Mouse (Mus musculus) MEL (cell line): Measurements from ENCODE around the gene Fgfr2.

ENCODE experiments used
- CTCF ChIP-seq, 3 experiments: IDR thresholded peaks in 2 of 3; conservative IDR thresholded peaks in 1 of 3; 2 replicates each; pipeline ENCODE4 v1.5.1; 2011 to 2012; ENCODE audit warnings: low read length in 3 of 3, low read depth in 2 of 3, mild to moderate bottlenecking in 2 of 3, improper control_type of control experiment in 1 of 3, inconsistent platforms in 1 of 3, mixed read lengths in 1 of 3, moderate library complexity in 1 of 3; ENCODE audit not compliant: control insufficient read depth in 1 of 3, insufficient read depth in 1 of 3, poor library complexity in 1 of 3, severe bottlenecking in 1 of 3
- GABPA ChIP-seq: IDR thresholded peaks from 2 replicates; pipeline ENCODE4 v1.6.1; 2012; ENCODE audit warnings: low read depth, mild to moderate bottlenecking, inconsistent platforms, low read length, improper control_type of control experiment, moderate library complexity
- MYB ChIP-seq: IDR thresholded peaks from 2 replicates; pipeline ENCODE4 v1.6.1; 2011; ENCODE audit warnings: mild to moderate bottlenecking, low read depth, low read length, improper control_type of control experiment
- POLR2A ChIP-seq, 2 experiments: IDR thresholded peaks; 2 replicates each; pipeline ENCODE4 v1.6.1; 2011 to 2012; ENCODE audit warnings: low read length in 2 of 2, mild to moderate bottlenecking in 2 of 2, control low read depth in 1 of 2, improper control_type of control experiment in 1 of 2, low read depth in 1 of 2, moderate library complexity in 1 of 2; ENCODE audit not compliant: control insufficient read depth in 1 of 2, insufficient read depth in 1 of 2, poor library complexity in 1 of 2
- POLR2AphosphoS2 ChIP-seq: IDR thresholded peaks from 2 replicates; pipeline ENCODE4 v1.6.1; 2011; ENCODE audit warnings: low read length, improper control_type of control experiment
- ZMIZ1 ChIP-seq: IDR thresholded peaks from 2 replicates; pipeline ENCODE4 v1.6.1; 2012; ENCODE audit warnings: low read depth, mild to moderate bottlenecking, inconsistent platforms, low read length, improper control_type of control experiment, moderate library complexity

DNA sequence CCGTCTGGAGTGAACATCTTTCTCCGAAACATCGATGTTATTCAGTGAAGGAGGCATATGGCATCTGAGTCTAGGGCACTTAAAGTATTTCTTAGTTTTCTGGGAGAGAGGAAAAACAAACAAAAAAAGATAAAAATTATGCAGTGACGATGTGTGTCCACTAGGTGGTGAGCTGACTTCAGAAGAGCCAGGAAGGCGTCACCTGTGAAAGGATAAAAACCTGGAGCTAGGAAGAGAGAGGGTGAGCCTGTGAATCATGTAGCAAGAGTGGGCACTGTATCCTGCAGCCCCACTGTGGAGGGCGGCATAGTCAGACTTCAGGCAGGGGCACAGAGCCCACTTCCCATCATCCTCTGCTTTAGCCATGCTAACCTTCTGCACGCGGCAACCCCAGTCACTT is 2129.2 kb downstream of the Fgfr2 start:
- TF ChIP-seq ZMIZ1 (no peak), MYB (no peak), POLR2AphosphoS2 (no peak), GABPA (no peak), POLR2A (IDR thresholded peaks at IDR 0.05; ENCODE audit: control insufficient read depth in 1 of 2, insufficient read depth in 1 of 2, low read depth in 1 of 2, low read length in 2 of 2, poor library complexity in 1 of 2) (no peak), CTCF (IDR thresholded peaks at IDR 0.05 in 2 of 3, conservative IDR thresholded peaks at IDR 0.05 in 1 of 3; ENCODE audit: control insufficient read depth in 1 of 3, insufficient read depth in 1 of 3, low read depth in 2 of 3, low read length in 3 of 3, poor library complexity in 1 of 3, severe bottlenecking in 1 of 3) (peak; percentile 24 to 47 (median 40); a peak in 4 of 6 replicates)
